Mouse (Mus musculus): ENCODE measurements at regions not wholly inside any gene's neighbourhood (a gene's known extent, or its start where the extent isn't known, plus 50 kb on each side); places are given as distances from the start of the nearest gene placed in this dataset.

GRCm38 (mm10) chr11:52635716-52636389 lies 128.6 kb upstream of the Fstl4 start:
- DNase-seq, result no peak

GRCm38 (mm10) chr11:52638939-52639338 lies 125.5 kb upstream of the Fstl4 start:
- no peak for DNase-seq

GRCm38 (mm10) chr11:52641725-52642338 lies 122.6 kb upstream of the Fstl4 start:
- no peak for DNase-seq

GRCm38 (mm10) chr11:52644081-52644768 lies 120.2 kb upstream of the Fstl4 start:
- DNase-seq, result no peak

GRCm38 (mm10) chr11:52648176-52648839 lies 116.1 kb upstream of the Fstl4 start:
- DNase-seq, result no peak

GRCm38 (mm10) chr11:52648849-52649400 lies 115.5 kb upstream of the Fstl4 start:
- DNase-seq, result no peak

- DNase-seq, result no peak
These were observed 109.8 kb upstream of the Fstl4 start for GRCm38 (mm10) chr11:52654640-52655039.

- DNase-seq, result no peak
These were observed 108.5 kb upstream of the Fstl4 start for GRCm38 (mm10) chr11:52655720-52656474.

- no peak for DNase-seq
These were observed 103.2 kb upstream of the Fstl4 start for GRCm38 (mm10) chr11:52661234-52661633.

GRCm38 (mm10) chr11:52661894-52662593 lies 102.4 kb upstream of the Fstl4 start:
- no peak for DNase-seq

GRCm38 (mm10) chr11:52665343-52665742 lies 99.1 kb upstream of the Fstl4 start:
- DNase-seq, result no peak

- no peak for DNase-seq
These were observed 89.4 kb upstream of the Fstl4 start for GRCm38 (mm10) chr11:52675022-52675421.

- DNase-seq, result no peak
These were observed 86.2 kb upstream of the Fstl4 start for GRCm38 (mm10) chr11:52678259-52678658.

- DNase-seq, result no peak
These were observed 79.0 kb upstream of the Fstl4 start for GRCm38 (mm10) chr11:52685436-52685835.

- DNase-seq, result no peak
These were observed 71.7 kb upstream of the Fstl4 start for GRCm38 (mm10) chr11:52692701-52693100.

- no peak for DNase-seq
These were observed 62.8 kb upstream of the Fstl4 start for GRCm38 (mm10) chr11:52701682-52702081.

- DNase-seq, result no peak
These were observed 61.0 kb upstream of the Fstl4 start for GRCm38 (mm10) chr11:52703391-52703790.

Data from cerebellum, postnatal 36 days (tissue).